Mouse (Mus musculus): Measurements from ENCODE around the gene Tdrd7.

Tdrd7 gene

GRCm38 (mm10) chr4:45967479-45968341, 2.6 kb downstream of the Tdrd7 start:
- peaks cover under 1% of the 10 kb centered on the region for H3K4me1 ChIP-seq (replicated peaks; ENCODE audit: low read depth, low read length)
- H3K4me3 ChIP-seq (replicated peaks; ENCODE audit: low read length): no peak overlapping the region
- no peaks in the 10 kb centered on the region for H3K36me3 ChIP-seq (ENCODE audit: insufficient read depth, low read length)
- H3K9me3 ChIP-seq (ENCODE audit: low read length): peaks cover 29% of the 10 kb centered on the region
- peaks cover 25% of the 10 kb centered on the region for H3K27me3 ChIP-seq (ENCODE audit: insufficient read depth, low read length)
- TF ChIP-seq POU5F1 (IDR thresholded peaks at IDR 0.05; ENCODE audit: borderline replicate concordance, low read length) (no peak), CTCF (conservative IDR thresholded peaks at IDR 0.05; ENCODE audit: low read length) (no peak), NANOG (IDR thresholded peaks at IDR 0.05; ENCODE audit: borderline replicate concordance, low read length) (no peak)

GRCm38 (mm10) chr4:45969051-45969450, 3.9 kb downstream of the Tdrd7 start:
- Histone ChIP-seq H3K4me1 (replicated peaks; ENCODE audit: low read depth, low read length) (peaks cover 5% of the 10 kb centered on the region), H3K4me3 (replicated peaks; ENCODE audit: low read length) (no peak overlapping the region), H3K27me3 (ENCODE audit: insufficient read depth, low read length) (peaks cover 38% of the 10 kb centered on the region), H3K9me3 (ENCODE audit: low read length) (peaks cover 29% of the 10 kb centered on the region), H3K36me3 (ENCODE audit: insufficient read depth, low read length) (no peaks in the 10 kb centered on the region)
- TF ChIP-seq NANOG (IDR thresholded peaks at IDR 0.05; ENCODE audit: borderline replicate concordance, low read length) (no peak), POU5F1 (IDR thresholded peaks at IDR 0.05; ENCODE audit: borderline replicate concordance, low read length) (no peak), CTCF (conservative IDR thresholded peaks at IDR 0.05; ENCODE audit: low read length) (no peak)

- Histone ChIP-seq H3K9me3 (ENCODE audit: low read length) (peaks cover 29% of the 10 kb centered on the region), H3K36me3 (ENCODE audit: insufficient read depth, low read length) (no peaks in the 10 kb centered on the region), H3K4me3 (replicated peaks; ENCODE audit: low read length) (no peak overlapping the region), H3K27me3 (ENCODE audit: insufficient read depth, low read length) (peaks cover 47% of the 10 kb centered on the region), H3K4me1 (replicated peaks; ENCODE audit: low read depth, low read length) (peaks cover 5% of the 10 kb centered on the region)
- TF ChIP-seq CTCF (conservative IDR thresholded peaks at IDR 0.05; ENCODE audit: low read length) (no peak), NANOG (IDR thresholded peaks at IDR 0.05; ENCODE audit: borderline replicate concordance, low read length) (no peak), POU5F1 (IDR thresholded peaks at IDR 0.05; ENCODE audit: borderline replicate concordance, low read length) (no peak)
These were observed 5.0 kb downstream of the Tdrd7 start for GRCm38 (mm10) chr4:45970048-45970560.

GRCm38 (mm10) chr4:45971806-45972447, 6.8 kb downstream of the Tdrd7 start:
- TF ChIP-seq CTCF (conservative IDR thresholded peaks at IDR 0.05; ENCODE audit: low read length) (peak; percentile 29), POU5F1 (IDR thresholded peaks at IDR 0.05; ENCODE audit: borderline replicate concordance, low read length) (no peak)
- Histone ChIP-seq H3K4me1 (replicated peaks; ENCODE audit: low read depth, low read length) (peaks cover 5% of the 10 kb centered on the region), H3K9me3 (ENCODE audit: low read length) (peaks cover 21% of the 10 kb centered on the region), H3K27me3 (ENCODE audit: insufficient read depth, low read length) (peaks cover 57% of the 10 kb centered on the region), H3K36me3 (ENCODE audit: insufficient read depth, low read length) (no peaks in the 10 kb centered on the region), H3K4me3 (replicated peaks; ENCODE audit: low read length) (peak overlapping the region; percentile 84)

- TF ChIP-seq NANOG (IDR thresholded peaks at IDR 0.05; ENCODE audit: borderline replicate concordance, low read length) (no peak), CTCF (conservative IDR thresholded peaks at IDR 0.05; ENCODE audit: low read length) (no peak), POU5F1 (IDR thresholded peaks at IDR 0.05; ENCODE audit: borderline replicate concordance, low read length) (no peak)
- H3K4me3 ChIP-seq (replicated peaks; ENCODE audit: low read length): peak overlapping the region; percentile 84
- H3K4me1 ChIP-seq (replicated peaks; ENCODE audit: low read depth, low read length): peaks cover 5% of the 10 kb centered on the region
- peaks cover 16% of the 10 kb centered on the region for H3K9me3 ChIP-seq (ENCODE audit: low read length)
- peaks cover 57% of the 10 kb centered on the region for H3K27me3 ChIP-seq (ENCODE audit: insufficient read depth, low read length)
- H3K36me3 ChIP-seq (ENCODE audit: insufficient read depth, low read length): no peaks in the 10 kb centered on the region
These were observed 7.3 kb downstream of the Tdrd7 start for GRCm38 (mm10) chr4:45972448-45972854.

- Histone ChIP-seq H3K36me3 (ENCODE audit: insufficient read depth, low read length) (no peaks in the 10 kb centered on the region), H3K4me1 (replicated peaks; ENCODE audit: low read depth, low read length) (peaks cover 5% of the 10 kb centered on the region), H3K4me3 (replicated peaks; ENCODE audit: low read length) (peak overlapping the region; percentile 84), H3K27me3 (ENCODE audit: insufficient read depth, low read length) (peaks cover 57% of the 10 kb centered on the region), H3K9me3 (ENCODE audit: low read length) (peaks cover 11% of the 10 kb centered on the region)
- TF ChIP-seq NANOG (IDR thresholded peaks at IDR 0.05; ENCODE audit: borderline replicate concordance, low read length): no peak
- no peak for TF ChIP-seq POU5F1 (IDR thresholded peaks at IDR 0.05; ENCODE audit: borderline replicate concordance, low read length)
- TF ChIP-seq CTCF (conservative IDR thresholded peaks at IDR 0.05; ENCODE audit: low read length): no peak
These were observed 7.8 kb downstream of the Tdrd7 start for GRCm38 (mm10) chr4:45972951-45973350.

GRCm38 (mm10) chr4:45976931-45977667, 12.0 kb downstream of the Tdrd7 start:
- Histone ChIP-seq H3K36me3 (ENCODE audit: insufficient read depth, low read length) (no peaks in the 10 kb centered on the region), H3K4me3 (replicated peaks; ENCODE audit: low read length) (no peak overlapping the region), H3K9me3 (ENCODE audit: low read length) (no peaks in the 10 kb centered on the region), H3K27me3 (ENCODE audit: insufficient read depth, low read length) (peaks cover 46% of the 10 kb centered on the region), H3K4me1 (replicated peaks; ENCODE audit: low read depth, low read length) (peaks cover 5% of the 10 kb centered on the region)
- TF ChIP-seq NANOG (IDR thresholded peaks at IDR 0.05; ENCODE audit: borderline replicate concordance, low read length): no peak
- TF ChIP-seq CTCF (conservative IDR thresholded peaks at IDR 0.05; ENCODE audit: low read length): no peak
- no peak for TF ChIP-seq POU5F1 (IDR thresholded peaks at IDR 0.05; ENCODE audit: borderline replicate concordance, low read length)

GRCm38 (mm10) chr4:45979916-45980315, 14.8 kb downstream of the Tdrd7 start:
- H3K4me3 ChIP-seq (replicated peaks; ENCODE audit: low read length): no peak overlapping the region
- H3K27me3 ChIP-seq (ENCODE audit: insufficient read depth, low read length): peaks cover 20% of the 10 kb centered on the region
- H3K4me1 ChIP-seq (replicated peaks; ENCODE audit: low read depth, low read length): no peaks in the 10 kb centered on the region
- TF ChIP-seq NANOG (IDR thresholded peaks at IDR 0.05; ENCODE audit: borderline replicate concordance, low read length) (no peak), CTCF (conservative IDR thresholded peaks at IDR 0.05; ENCODE audit: low read length) (no peak), POU5F1 (IDR thresholded peaks at IDR 0.05; ENCODE audit: borderline replicate concordance, low read length) (no peak)
- H3K9me3 ChIP-seq (ENCODE audit: low read length): no peaks in the 10 kb centered on the region
- no peaks in the 10 kb centered on the region for H3K36me3 ChIP-seq (ENCODE audit: insufficient read depth, low read length)

Data from E14TG2a.4 (cell line).